Mouse (Mus musculus) thymus, adult 2 months (tissue): Measurements from ENCODE around the gene Ercc1. TPM values are rescaled to one million over a fixed set of nuclear protein-coding genes. Genes with fewer than 3 reads are reported as not detected.
A peak's percentile ranks its signal among the peaks of the same experiment; 100 is the strongest.

ENCODE experiments used
- DNase-seq: peaks from one replicate; pipeline ENCODE4 v3.0.0; 2021
- H3K27ac ChIP-seq: fragments of 200-500 bp; 2 replicates; pipeline ENCODE4 v1.5.1; 2012; ENCODE audit warnings: low read length, control low read depth; ENCODE audit not compliant: control insufficient read depth, insufficient read depth
- H3K27me3 ChIP-seq: fragments of 200-500 bp; 2 replicates; pipeline ENCODE4 v1.6.1; 2012; ENCODE audit warnings: mild to moderate bottlenecking, low read length, moderate library complexity, mixed read lengths; ENCODE audit not compliant: control insufficient read depth, insufficient read depth
- H3K36me3 ChIP-seq: fragments of 200-500 bp; 2 replicates; pipeline ENCODE4 v1.6.1; 2012; ENCODE audit warnings: mild to moderate bottlenecking, low read length, moderate library complexity; ENCODE audit not compliant: control insufficient read depth, insufficient read depth
- H3K4me1 ChIP-seq: fragments of 200-500 bp; replicated peaks from 2 replicates; pipeline ENCODE4 v1.6.1; 2012; ENCODE audit warnings: low read length; ENCODE audit not compliant: control insufficient read depth, insufficient read depth
- H3K4me3 ChIP-seq: fragments of 200-500 bp; 2 replicates; pipeline ENCODE4 v1.5.1; 2012; ENCODE audit warnings: mild to moderate bottlenecking, low read length, control low read depth, moderate library complexity; ENCODE audit not compliant: control insufficient read depth, insufficient read depth
- CTCF ChIP-seq: fragments of 200-500 bp; IDR thresholded peaks from 2 replicates; pipeline ENCODE4 v1.5.1; 2012; ENCODE audit warnings: mild to moderate bottlenecking, control low read depth, low read length, moderate library complexity, borderline replicate concordance; ENCODE audit not compliant: control insufficient read depth, poor library complexity, insufficient read depth; ENCODE audit errors: extremely low read depth
- POLR2A ChIP-seq: fragments of 200-500 bp; IDR thresholded peaks from 2 replicates; pipeline ENCODE4 v1.6.1; 2012; ENCODE audit warnings: mild to moderate bottlenecking, low read length, control low read depth, moderate library complexity; ENCODE audit not compliant: control insufficient read depth, poor library complexity, insufficient read depth; ENCODE audit errors: extremely low read depth
- WGBS: fragments of 180-500 bp; shearing (Covaris S2); methylation state at CpG from one replicate; pipeline ENCODE4 v1.1.7; 2018; 5-methylcytosine and 5-hydroxymethylcytosine counted together
- polyA plus RNA-seq: library from polyadenylated mRNA; depleted of rRNA; stranded (reverse); fragments of >200 nt; gene quantifications from 2 replicates; pipeline ENCODE4 v1.2.3, GENCODE M21; 2012

Gene Ercc1
- polyA plus RNA-seq, 1 experiment = 63.6 TPM

- H3K27ac ChIP-seq = no peak overlapping the region
- TF ChIP-seq CTCF (peak; percentile 68; the same call in 1 of the 2 replicates), POLR2A (no peak)
- DNase-seq = peak; percentile 70
- peaks cover 7% of the 10 kb centered on the region; the same call in 1 of the 2 replicates for H3K27me3 ChIP-seq
- under 1% methylated on average over 11 of the region's 11 CpGs for WGBS
- peaks cover 18% of the 10 kb centered on the region for H3K4me1 ChIP-seq
- H3K4me3 ChIP-seq = no peak overlapping the region
- no peaks in the 10 kb centered on the region for H3K36me3 ChIP-seq
These were observed 1.3 kb upstream of the Ercc1 start for GRCm38 (mm10) chr7:19343210-19343808.

- Histone ChIP-seq H3K27me3 (peaks cover 7% of the 10 kb centered on the region; the same call in 1 of the 2 replicates), H3K4me1 (peaks cover 18% of the 10 kb centered on the region), H3K27ac (peak overlapping the region; percentile 55; the same call in 1 of the 2 replicates), H3K4me3 (peak overlapping the region; percentile 85), H3K36me3 (no peaks in the 10 kb centered on the region)
- WGBS = under 1% methylated on average over 31 of the region's 31 CpGs
- TF ChIP-seq POLR2A = no peak
- peak; percentile 45; the same call in 1 of the 2 replicates for TF ChIP-seq CTCF
- peak; percentile 97 for DNase-seq
These were observed 427 bp downstream of the Ercc1 start for GRCm38 (mm10) chr7:19344938-19345471.

GRCm38 (mm10) chr7:19349188-19349915, 4.8 kb downstream of the Ercc1 start:
- no peak overlapping the region for H3K4me3 ChIP-seq
- H3K27ac ChIP-seq = no peak overlapping the region
- no peaks in the 10 kb centered on the region for H3K27me3 ChIP-seq
- peaks cover 10% of the 10 kb centered on the region for H3K4me1 ChIP-seq
- DNase-seq = no peak
- TF ChIP-seq CTCF (no peak), POLR2A (no peak)
- no peaks in the 10 kb centered on the region for H3K36me3 ChIP-seq
- 93% methylated on average over 13 of the region's 13 CpGs for WGBS

- H3K4me1 ChIP-seq = peaks cover 6% of the 10 kb centered on the region
- no peak overlapping the region for H3K27ac ChIP-seq
- 97% methylated on average over 8 of the region's 8 CpGs for WGBS
- H3K4me3 ChIP-seq = no peak overlapping the region
- no peak for DNase-seq
- no peaks in the 10 kb centered on the region for H3K36me3 ChIP-seq
- no peaks in the 10 kb centered on the region for H3K27me3 ChIP-seq
- TF ChIP-seq POLR2A = no peak
- TF ChIP-seq CTCF = no peak
These were observed 5.6 kb downstream of the Ercc1 start for GRCm38 (mm10) chr7:19350221-19350620.

- no peak overlapping the region for H3K27ac ChIP-seq
- no peak overlapping the region for H3K4me3 ChIP-seq
- peaks cover 7% of the 10 kb centered on the region for H3K4me1 ChIP-seq
- TF ChIP-seq CTCF = no peak
- no peak for TF ChIP-seq POLR2A
- no peak for DNase-seq
- no peaks in the 10 kb centered on the region for H3K27me3 ChIP-seq
- 94% methylated on average over 5 of the region's 5 CpGs for WGBS
- no peaks in the 10 kb centered on the region for H3K36me3 ChIP-seq
These were observed 10.4 kb downstream of the Ercc1 start for GRCm38 (mm10) chr7:19354991-19355390.

GRCm38 (mm10) chr7:19356311-19356710, 11.7 kb downstream of the Ercc1 start:
- Histone ChIP-seq H3K36me3 (no peaks in the 10 kb centered on the region), H3K4me3 (no peak overlapping the region), H3K27ac (no peak overlapping the region), H3K4me1 (peaks cover 19% of the 10 kb centered on the region), H3K27me3 (no peaks in the 10 kb centered on the region; the same call in 1 of the 2 replicates)
- DNase-seq = no peak
- TF ChIP-seq CTCF = no peak
- no peak for TF ChIP-seq POLR2A
- WGBS = 91% methylated on average over 10 of the region's 10 CpGs
